Comparison of ENCODE assay signal across 8 mouse cellular contexts in the genomic region with DNA sequence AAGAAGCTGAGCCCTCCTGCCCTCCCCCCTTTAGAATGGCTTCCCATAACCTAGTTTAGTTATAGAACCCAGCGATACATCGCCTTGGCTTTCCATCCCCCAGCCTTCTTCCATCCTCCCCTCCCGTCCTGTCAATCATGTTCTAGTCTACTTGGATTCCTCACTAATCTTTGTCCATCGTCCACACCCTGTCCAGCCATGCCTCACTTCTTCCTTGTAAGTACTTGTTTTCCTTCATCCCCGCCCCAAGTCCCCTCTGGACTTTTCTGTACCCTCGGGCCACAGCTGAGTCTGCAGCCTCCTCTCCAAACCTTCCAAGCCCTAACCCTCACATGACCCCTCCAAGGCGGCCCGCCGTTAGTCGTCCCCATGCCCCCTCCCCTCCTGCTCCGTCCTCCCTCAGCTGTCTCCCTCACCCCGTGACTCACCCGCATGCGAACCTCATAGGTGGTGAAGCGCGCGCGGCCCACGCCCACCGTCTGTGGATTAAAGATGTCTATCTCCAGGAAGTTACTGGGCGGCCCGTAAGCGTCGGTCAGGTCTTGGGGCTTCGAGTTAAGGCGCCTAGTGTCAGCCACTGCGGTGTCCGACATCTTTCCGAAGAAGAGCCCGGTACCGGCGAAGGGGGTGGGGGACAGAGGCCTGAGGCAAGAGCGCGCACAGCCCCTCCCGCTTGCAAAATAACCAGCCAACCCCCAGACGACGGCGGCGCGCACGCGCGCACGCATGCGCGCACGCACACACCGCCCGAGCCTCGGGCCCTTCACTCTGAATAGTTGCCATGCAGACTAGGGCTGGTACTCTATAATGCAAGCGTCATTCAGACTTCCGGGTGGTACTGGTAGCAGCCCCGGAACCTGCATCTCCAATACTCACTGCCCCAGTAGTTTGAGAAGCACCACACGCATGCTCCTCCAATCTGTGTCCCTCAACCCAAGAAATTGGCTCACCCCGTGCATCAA. TPM values are rescaled to one million over a fixed set of nuclear protein-coding genes. Genes with fewer than 3 reads are reported as not detected.
DNase-seq lines count a peak whose midpoint lies in the region; ATAC-seq and TF ChIP-seq lines count a peak whose summit lies in the region.

A gene (minus strand): TSS at position 730 of the 962 bp plus-strand sequence.

- H3K36me3 ChIP-seq in MEL (ENCODE audit: control insufficient read depth in 1 of 2, insufficient read depth in 2 of 2, low read length in 2 of 2) = peaks cover 0 to 9% of the 10 kb centered on the region in 2 experiments; a peak in 2 of 4 replicates
- no peaks in the 10 kb centered on the region for H3K36me3 ChIP-seq in forebrain, postnatal 0 days (ENCODE audit: insufficient read depth)
- no peaks in the 10 kb centered on the region for H3K36me3 ChIP-seq in lung, embryonic 15.5 days

- ATAC-seq in forebrain, postnatal 0 days = peak; percentile 96
- ATAC-seq in lung, embryonic 15.5 days (ENCODE audit: borderline replicate concordance, extremely low read depth, low FRiP score, low TSS enrichment) = peak; percentile 96

- TF ChIP-seq EP300 in MEL (IDR thresholded peaks at IDR 0.05; ENCODE audit: low read depth in 1 of 2, low read length in 2 of 2) = peak in 1 of 2 experiments; percentile 34; a peak in 1 of 4 replicates

- H3K9me3 ChIP-seq in MEL (replicated peaks; ENCODE audit: insufficient read depth, low read length) = no peaks in the 10 kb centered on the region
- no peaks in the 10 kb centered on the region for H3K9me3 ChIP-seq in forebrain, postnatal 0 days (ENCODE audit: low read length)
- no peaks in the 10 kb centered on the region for H3K9me3 ChIP-seq in lung, embryonic 15.5 days

- no peak for TF ChIP-seq RAD21 in MEL (IDR thresholded peaks at IDR 0.05; ENCODE audit: low read depth, low read length)

- H3K79me2 ChIP-seq in MEL (ENCODE audit: control insufficient read depth, insufficient read depth, low read length, poor library complexity) = peaks cover 8% of the 10 kb centered on the region

- peak within 1 kb of the TSS; percentile 53 for H3K4me2 ChIP-seq in forebrain, postnatal 0 days (ENCODE audit: low read depth)
- H3K4me2 ChIP-seq in lung, embryonic 15.5 days = peak within 1 kb of the TSS; percentile 57

- 6% methylated on average over 55 of the region's 55 CpGs for WGBS in cerebellum, adult 2 months
- 31% methylated on average over 55 of the region's 55 CpGs for WGBS in forebrain, postnatal 0 days
- WGBS in lung, embryonic 15.5 days = 17% methylated on average over 55 of the region's 55 CpGs

- H3K9ac ChIP-seq in MEL (ENCODE audit: control insufficient read depth, low read depth, low read length, poor library complexity, severe bottlenecking) = peak within 1 kb of the TSS; percentile 82
- H3K9ac ChIP-seq in forebrain, postnatal 0 days = peak within 1 kb of the TSS; percentile 56
- H3K9ac ChIP-seq in lung, embryonic 15.5 days = peak within 1 kb of the TSS; percentile 58

- H3K4me1 ChIP-seq in MEL (ENCODE audit: control insufficient read depth in 1 of 2, insufficient read depth in 2 of 2, low read length in 2 of 2) = peaks cover 0 to 3% of the 10 kb centered on the region in 2 experiments; a peak in 1 of 4 replicates
- H3K4me1 ChIP-seq in cerebellum, adult 2 months (ENCODE audit: control insufficient read depth, insufficient read depth, low read length) = no peaks in the 10 kb centered on the region
- H3K4me1 ChIP-seq in forebrain, postnatal 0 days (ENCODE audit: insufficient read depth) = no peaks in the 10 kb centered on the region
- H3K4me1 ChIP-seq in lung, embryonic 15.5 days = no peaks in the 10 kb centered on the region

- peak; percentile 44 to 61; a peak in 1 of 4 replicates for TF ChIP-seq POLR2A in MEL (IDR thresholded peaks at IDR 0.05; ENCODE audit: control insufficient read depth in 1 of 2, insufficient read depth in 1 of 2, low read depth in 1 of 2, low read length in 2 of 2, poor library complexity in 1 of 2)
- TF ChIP-seq POLR2A in cerebellum, adult 2 months (IDR thresholded peaks at IDR 0.05; ENCODE audit: borderline replicate concordance, insufficient read depth, low read length) = peak; percentile 64; the same call in 1 of the 2 replicates

- DNase-seq in MEL (ENCODE audit: low read depth, low spot score) = peak; percentile 90
- DNase-seq in cerebellum, adult 2 months = peak; percentile 92 to 93
- peak; percentile 94 for DNase-seq in forebrain, postnatal 0 days
- peak; percentile 89 for DNase-seq in heart, postnatal 4 days
- peak; percentile 92 to 93 for DNase-seq in layer of hippocampus, adult 8-10 months (ENCODE audit: low spot score in 2 of 2)
- DNase-seq in ovary, adult 18-20 months (ENCODE audit: low spot score) = peak; percentile 86
- DNase-seq in thymus, postnatal 0 days (ENCODE audit: low spot score) = peak; percentile 90

- H3K27me3 ChIP-seq in MEL (ENCODE audit: control insufficient read depth in 1 of 2, insufficient read depth in 2 of 2, low read length in 2 of 2) = no peaks in the 10 kb centered on the region
- H3K27me3 ChIP-seq in cerebellum, adult 2 months (ENCODE audit: control insufficient read depth, insufficient read depth, low read length) = no peaks in the 10 kb centered on the region
- no peaks in the 10 kb centered on the region for H3K27me3 ChIP-seq in forebrain, postnatal 0 days (ENCODE audit: insufficient read depth, low read length)
- no peaks in the 10 kb centered on the region; the same call in 1 of the 2 replicates for H3K27me3 ChIP-seq in lung, embryonic 15.5 days

- no peak for TF ChIP-seq CTCF in MEL (IDR thresholded peaks at IDR 0.05 in 2 of 3, conservative IDR thresholded peaks at IDR 0.05 in 1 of 3; ENCODE audit: control insufficient read depth in 1 of 3, insufficient read depth in 1 of 3, low read depth in 2 of 3, low read length in 3 of 3, poor library complexity in 1 of 3, severe bottlenecking in 1 of 3)
- TF ChIP-seq CTCF in cerebellum, adult 2 months (IDR thresholded peaks at IDR 0.05; ENCODE audit: borderline replicate concordance, insufficient read depth, low read depth, low read length) = no peak
- TF ChIP-seq CTCF in forebrain, postnatal 0 days (IDR thresholded peaks at IDR 0.05; ENCODE audit: low read depth) = no peak

- H3K4me3 ChIP-seq in MEL (ENCODE audit: control insufficient read depth in 1 of 2, insufficient read depth in 1 of 2, low read depth in 2 of 2, low read length in 2 of 2) = peak within 1 kb of the TSS; percentile 70 to 72
- H3K4me3 ChIP-seq in cerebellum, adult 2 months (replicated peaks; ENCODE audit: insufficient read depth, low read depth, low read length) = peak within 1 kb of the TSS; percentile 73
- peak within 1 kb of the TSS; percentile 50 for H3K4me3 ChIP-seq in forebrain, postnatal 0 days (ENCODE audit: low read depth, low read length)
- H3K4me3 ChIP-seq in lung, embryonic 15.5 days = peak within 1 kb of the TSS; percentile 59

- H3K27ac ChIP-seq in MEL (ENCODE audit: control insufficient read depth, low read depth, low read length) = peak within 1 kb of the TSS; percentile 56
- H3K27ac ChIP-seq in cerebellum, adult 2 months (ENCODE audit: insufficient read depth, low read length) = peak within 1 kb of the TSS; percentile 65
- H3K27ac ChIP-seq in forebrain, postnatal 0 days (ENCODE audit: low read depth, low read length) = peak within 1 kb of the TSS; percentile 46
- peak within 1 kb of the TSS; percentile 67 for H3K27ac ChIP-seq in lung, embryonic 15.5 days

TF ChIP-seq in MEL, 35 proteins besides CTCF, POLR2A, EP300 and RAD21 (continues in another document):
- TF ChIP-seq MAX (IDR thresholded peaks at IDR 0.05; ENCODE audit: low read length) = peak; percentile 64
- TF ChIP-seq ZC3H11A (IDR thresholded peaks at IDR 0.05; ENCODE audit: low read depth, low read length) = no peak
- peak; percentile 88 for TF ChIP-seq SIN3A (IDR thresholded peaks at IDR 0.05; ENCODE audit: low read length)
- peak; percentile 68 for TF ChIP-seq MXI1 (IDR thresholded peaks at IDR 0.05; ENCODE audit: low read depth, low read length)
- TF ChIP-seq NRF1 (IDR thresholded peaks at IDR 0.05; ENCODE audit: insufficient read depth, low read depth, low read length, poor library complexity, severe bottlenecking) = peak; percentile 84
- peak; percentile 79 for TF ChIP-seq KAT2A (conservative IDR thresholded peaks at IDR 0.05; ENCODE audit: low read depth, low read length)
- peak; percentile 39; the same call in 1 of the 2 replicates for TF ChIP-seq ETS1 (IDR thresholded peaks at IDR 0.05; ENCODE audit: low read depth, low read length)
- TF ChIP-seq JUND (IDR thresholded peaks at IDR 0.05; ENCODE audit: low read depth, low read length) = peak; percentile 86
- TF ChIP-seq MAFK (IDR thresholded peaks at IDR 0.05; ENCODE audit: borderline replicate concordance, low read depth, low read length) = no peak
- peak; percentile 75 for TF ChIP-seq USF1 (IDR thresholded peaks at IDR 0.05; ENCODE audit: low read depth, low read length)
- peak; percentile 89 for TF ChIP-seq HCFC1 (IDR thresholded peaks at IDR 0.05; ENCODE audit: low read depth, low read length)
- peak; percentile 68 for TF ChIP-seq NELFE (IDR thresholded peaks at IDR 0.05; ENCODE audit: low read depth, low read length)
- TF ChIP-seq MAZ (IDR thresholded peaks at IDR 0.05; ENCODE audit: low read depth, low read length) = peak; percentile 71; the same call in 1 of the 2 replicates
- 0 out of 2 replicates have a peak, but pooled peaks have one; percentile 47 for TF ChIP-seq ZMIZ1 (IDR thresholded peaks at IDR 0.05; ENCODE audit: low read depth, low read length)
- TF ChIP-seq MEF2A (IDR thresholded peaks at IDR 0.05; ENCODE audit: extremely low read depth, insufficient replicate concordance, low read depth, low read length, poor library complexity, severe bottlenecking) = no peak
- no peak for TF ChIP-seq MYB (IDR thresholded peaks at IDR 0.05; ENCODE audit: low read depth, low read length)
- peak; percentile 64 for TF ChIP-seq RCOR1 (IDR thresholded peaks at IDR 0.05; ENCODE audit: low read depth, low read length)
- TF ChIP-seq ELF1 (IDR thresholded peaks at IDR 0.05; ENCODE audit: low read depth, low read length) = peak; percentile 89
- no peak for TF ChIP-seq POLR2AphosphoS2 (IDR thresholded peaks at IDR 0.05; ENCODE audit: low read length)

RNA-seq across cellular contexts. Expression of the gene that starts here (rescaled TPM):
- total RNA-seq in MEL (2012; rRNA removed) = 22.7 and 24.2 TPM in 2 replicates
- polyA plus RNA-seq in MEL (2012; ENCODE audit: insufficient read depth in 1 of 2, insufficient read length in 2 of 2, low read depth in 1 of 2, low replicate concordance in 2 of 2, missing spikeins in 1 of 2) = 10 to 100 TPM in 1 of 2 experiments, not detected in 1; 32.5 TPM
- 37.2 and 39.4 TPM in 2 replicates for polyA plus RNA-seq in cerebellum, adult 2 months (2012; rRNA removed)
- total RNA-seq in forebrain, postnatal 0 days (2014; rRNA removed) = 52.4 and 52.7 TPM in 2 replicates
- polyA plus RNA-seq in forebrain, postnatal 0 days (2015; fragmentation: Nextera tagmentation; extraction: Ambion mirVana) = 41.4 and 42.8 TPM in 2 replicates
- total RNA-seq in heart, postnatal 4 days (2021) = 10 to 100 TPM; 59.2 to 62.9 TPM
- 100 to 1,000 TPM in 1 of 4 experiments, 10 to 100 TPM in 3; 77.3 to 103 (median 85.8) TPM for total RNA-seq in layer of hippocampus, adult 8-10 months (2022)
- polyA plus RNA-seq in lung, embryonic 15.5 days (2015; fragmentation: Nextera tagmentation; extraction: Ambion mirVana) = 49.2 and 50.6 TPM in 2 replicates
- polyA plus RNA-seq in thymus, postnatal 0 days (2015; fragmentation: Nextera tagmentation; extraction: Ambion mirVana) = 38.6 and 40.4 TPM in 2 replicates

Comparison
In these comparisons a context has a peak if more than half of its experiments do, and no peak if none do; other contexts are left out.
1. Peak in every context shown above with its lines: DNase-seq, ATAC-seq, H3K4me3 ChIP-seq and H3K27ac ChIP-seq.